Mouse (Mus musculus) lung, embryonic 14.5 days (tissue): ENCODE results near the gene Qpct. TPM values are rescaled to one million over a fixed set of nuclear protein-coding genes. Genes with fewer than 3 reads are reported as not detected.
A peak's percentile ranks its signal among the peaks of the same experiment; 100 is the strongest.

Source experiments
- ATAC-seq: fragments of 200-750 bp; cut with Nextera tagmentation; 2 replicates; pipeline ENCODE4 v1.8.0; 2017; ENCODE audit warnings: mild to moderate bottlenecking, moderate TSS enrichment, moderate library complexity; ENCODE audit not compliant: insufficient read depth
- DNase-seq: peaks from one replicate; pipeline ENCODE4 v3.0.0-alpha.2; 2015
- H3K27ac ChIP-seq: fragments of 300-500 bp; sonication (generic); 2 replicates; pipeline ENCODE4 v1.5.1; 2014; ENCODE audit warnings: low read depth, mild to moderate bottlenecking, moderate library complexity
- H3K27me3 ChIP-seq: fragments of 300-500 bp; sonication (generic); 2 replicates; pipeline ENCODE4 v1.6.1; 2014; ENCODE audit warnings: low read length, control low read depth; ENCODE audit not compliant: insufficient read depth
- H3K36me3 ChIP-seq: fragments of 300-500 bp; sonication (generic); 2 replicates; pipeline ENCODE4 v1.6.1; 2014; ENCODE audit warnings: control low read depth; ENCODE audit not compliant: insufficient read depth
- H3K4me1 ChIP-seq: fragments of 300-500 bp; sonication (generic); 2 replicates; pipeline ENCODE4 v1.6.1; 2014; ENCODE audit warnings: antibody characterized with exemption, control low read depth; ENCODE audit not compliant: insufficient read depth
- H3K4me2 ChIP-seq: fragments of 300-500 bp; sonication (generic); 2 replicates; pipeline ENCODE4 v1.6.1; 2014; ENCODE audit warnings: mild to moderate bottlenecking
- H3K4me3 ChIP-seq: fragments of 300-500 bp; sonication (generic); 2 replicates; pipeline ENCODE4 v1.5.1; 2014; ENCODE audit warnings: low read depth, low read length
- H3K9ac ChIP-seq: fragments of 300-500 bp; sonication (generic); 2 replicates; pipeline ENCODE4 v1.6.1; 2014
- H3K9me3 ChIP-seq: fragments of 300-500 bp; sonication (generic); 2 replicates; pipeline ENCODE4 v1.6.1; 2016; ENCODE audit warnings: low read depth, low read length, control low read depth
- CTCF ChIP-seq: IDR thresholded peaks from 2 replicates; pipeline ENCODE4 v1.5.1; 2016; ENCODE audit warnings: antibody characterized with exemption, low read depth
- WGBS: fragments of 180-500 bp; shearing (Covaris S2); extraction: QIAGEN DNeasy Blood & Tissue Kit; methylation state at CpG from one replicate; pipeline ENCODE4 v1.1.7; 2014; 5-methylcytosine and 5-hydroxymethylcytosine counted together
- polyA plus RNA-seq: library from polyadenylated mRNA; unstranded; fragments of >200 nt; fragmentation: Nextera tagmentation; extraction: Ambion mirVana; gene quantifications from 2 replicates; pipeline ENCODE4 v1.2.1, GENCODE M21; 2014

The Qpct gene
- polyA plus RNA-seq, 1 experiment from 2014 or later: 8.0 TPM

DNA sequence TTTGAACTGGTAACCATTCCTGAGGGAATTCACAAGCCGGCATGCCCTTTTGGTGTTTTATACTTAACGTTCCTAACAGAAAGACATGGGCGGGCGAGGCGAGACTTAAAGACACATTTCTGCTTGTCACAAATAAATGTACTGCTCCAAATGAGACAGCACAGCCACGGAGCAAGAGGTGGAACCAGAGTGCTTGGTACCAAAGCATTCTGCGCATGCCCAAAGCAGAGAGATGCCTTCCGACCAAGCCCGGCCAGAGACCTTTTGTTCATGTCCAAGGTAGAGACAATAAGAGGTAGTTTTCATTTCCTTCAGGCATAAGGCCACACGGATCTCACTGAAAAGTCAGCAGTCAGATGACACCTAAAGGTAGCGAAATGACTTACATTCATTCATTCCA is 20.2 kb downstream of the Qpct start:
- H3K27ac ChIP-seq: no peak overlapping the region
- no peak overlapping the region for H3K4me3 ChIP-seq
- no peaks in the 10 kb centered on the region for H3K27me3 ChIP-seq
- ATAC-seq: no peak
- H3K4me2 ChIP-seq: no peak overlapping the region
- no peak for DNase-seq
- 80% methylated on average over 11 of the region's 11 CpGs for WGBS
- TF ChIP-seq CTCF: no peak
- H3K36me3 ChIP-seq: no peaks in the 10 kb centered on the region
- no peaks in the 10 kb centered on the region for H3K9me3 ChIP-seq
- no peak overlapping the region for H3K9ac ChIP-seq
- 0 out of 2 replicates have a peak, but pooled peaks cover 5% of the 10 kb centered on the region for H3K4me1 ChIP-seq

DNA sequence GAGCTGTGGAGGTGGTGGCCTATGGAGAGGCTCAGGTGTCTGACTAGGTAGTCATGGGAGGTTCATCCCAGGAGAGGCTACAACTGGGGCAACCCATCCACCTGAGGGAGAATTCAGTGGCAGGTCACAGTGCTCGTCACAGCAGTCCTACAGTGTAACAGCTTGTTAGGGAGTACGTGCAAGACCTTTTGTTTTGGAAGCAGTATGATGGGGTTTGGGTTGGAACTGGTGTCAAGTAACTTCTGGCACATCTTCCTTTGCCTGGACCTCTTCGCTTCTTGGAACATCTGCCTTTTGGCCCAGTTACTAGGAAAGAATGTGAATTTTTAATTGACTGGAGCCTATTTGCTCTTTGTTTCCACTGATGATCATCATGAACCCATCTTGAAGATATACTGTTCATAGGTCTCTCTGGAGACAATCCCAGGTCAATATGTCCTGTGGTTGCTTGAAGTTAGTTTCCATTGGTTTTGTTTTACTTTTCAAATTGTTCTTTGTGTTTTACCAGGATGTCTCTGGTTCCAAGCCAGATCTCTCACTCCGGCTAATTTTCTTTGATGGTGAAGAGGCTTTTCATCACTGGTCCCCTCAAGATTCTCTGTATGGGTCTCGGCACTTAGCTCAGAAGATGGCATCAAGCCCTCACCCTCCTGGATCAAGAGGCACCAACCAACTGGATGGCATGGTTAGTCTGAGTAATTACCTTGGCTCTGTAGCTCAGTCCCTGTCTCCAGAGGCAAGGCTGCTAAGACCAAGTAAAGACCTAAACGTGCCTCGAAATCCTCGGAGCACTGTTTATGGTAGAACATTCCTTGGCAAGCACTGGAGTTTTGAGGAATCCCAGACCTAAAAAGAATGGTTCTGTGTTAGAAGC is 25.5 kb downstream of the Qpct start:
- no peak for TF ChIP-seq CTCF
- Histone ChIP-seq H3K9me3 (no peaks in the 10 kb centered on the region), H3K9ac (no peak overlapping the region), H3K4me2 (no peak overlapping the region), H3K27ac (no peak overlapping the region), H3K4me3 (no peak overlapping the region), H3K4me1 (0 out of 2 replicates have a peak, but pooled peaks cover 5% of the 10 kb centered on the region), H3K36me3 (no peaks in the 10 kb centered on the region), H3K27me3 (no peaks in the 10 kb centered on the region)
- DNase-seq (peak; percentile 77), ATAC-seq (peak; percentile 74)
- 66% methylated on average over 8 of the region's 8 CpGs for WGBS

DNA sequence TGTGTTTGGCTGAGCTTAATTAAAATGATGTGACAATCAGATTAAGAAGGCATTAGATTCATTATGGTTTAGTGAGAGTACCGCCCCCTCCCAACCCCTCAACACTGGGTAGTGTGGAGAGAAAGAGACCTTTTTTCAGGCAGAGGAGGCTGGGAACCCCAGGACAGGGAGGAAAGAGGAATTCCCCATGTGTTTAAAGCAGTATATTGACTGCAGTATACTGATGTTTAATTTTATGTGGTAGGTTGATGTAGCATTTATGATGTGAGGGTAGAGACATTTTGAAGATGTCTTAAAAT is 26.1 kb downstream of the Qpct start:
- Histone ChIP-seq H3K4me2 (no peak overlapping the region), H3K4me1 (0 out of 2 replicates have a peak, but pooled peaks cover 5% of the 10 kb centered on the region), H3K9ac (no peak overlapping the region), H3K4me3 (no peak overlapping the region), H3K9me3 (no peaks in the 10 kb centered on the region), H3K27ac (peak overlapping the region; percentile 21; the same call in 1 of the 2 replicates), H3K36me3 (no peaks in the 10 kb centered on the region), H3K27me3 (no peaks in the 10 kb centered on the region)
- no peak for TF ChIP-seq CTCF
- 63% methylated on average over 1 of the region's 1 CpGs for WGBS
- ATAC-seq: no peak
- DNase-seq: no peak

DNA sequence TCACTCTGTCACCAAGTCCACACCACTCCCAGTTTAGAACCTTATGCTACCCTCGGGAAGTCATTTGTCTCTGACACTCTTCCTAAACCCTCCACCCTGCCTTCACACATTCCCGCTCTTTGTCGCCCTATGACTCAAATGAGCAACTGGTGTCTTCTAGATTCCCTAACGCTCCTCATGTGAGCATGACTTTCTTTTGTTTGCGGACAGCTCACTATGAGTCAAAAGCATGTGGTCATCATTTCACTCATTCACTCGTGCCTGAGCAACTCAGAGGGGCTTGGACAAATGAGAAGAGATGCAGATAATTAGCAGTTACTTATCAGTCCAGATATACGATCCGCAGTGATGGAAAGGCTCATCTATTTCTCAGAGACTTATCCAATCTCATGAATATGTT is 26.5 kb downstream of the Qpct start:
- Histone ChIP-seq H3K4me1 (0 out of 2 replicates have a peak, but pooled peaks cover 5% of the 10 kb centered on the region), H3K4me3 (no peak overlapping the region), H3K9me3 (no peaks in the 10 kb centered on the region), H3K27ac (no peak overlapping the region), H3K9ac (no peak overlapping the region), H3K36me3 (no peaks in the 10 kb centered on the region), H3K4me2 (no peak overlapping the region), H3K27me3 (no peaks in the 10 kb centered on the region)
- ATAC-seq: no peak
- 70% methylated on average over 8 of the region's 8 CpGs for WGBS
- no peak for DNase-seq
- no peak for TF ChIP-seq CTCF

DNA sequence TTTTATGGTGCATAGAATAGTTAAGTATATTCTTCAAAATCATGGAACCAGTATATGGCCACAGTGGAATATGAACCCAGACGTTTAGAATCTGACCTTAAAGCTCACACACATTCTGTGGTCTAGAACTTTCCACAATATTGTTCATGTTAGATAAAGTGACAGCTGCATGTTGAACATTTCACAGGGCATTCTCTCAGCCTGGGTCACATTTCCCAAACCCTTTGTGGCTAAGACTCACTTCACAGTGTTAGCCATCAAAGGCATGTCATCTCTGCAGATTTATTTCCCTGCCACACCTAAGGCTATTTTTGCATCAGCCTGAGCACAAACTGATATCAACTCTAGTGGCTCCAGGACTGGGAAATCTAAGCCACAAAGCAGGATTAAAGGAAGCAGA is 40.0 kb downstream of the Qpct start:
- no peak overlapping the region for H3K4me3 ChIP-seq
- DNase-seq: no peak
- no peaks in the 10 kb centered on the region for H3K36me3 ChIP-seq
- H3K27me3 ChIP-seq: no peaks in the 10 kb centered on the region
- no peak overlapping the region for H3K27ac ChIP-seq
- ATAC-seq: no peak
- no peak overlapping the region for H3K4me2 ChIP-seq
- H3K9ac ChIP-seq: no peak overlapping the region
- H3K4me1 ChIP-seq: 0 out of 2 replicates have a peak, but pooled peaks cover 4% of the 10 kb centered on the region
- H3K9me3 ChIP-seq: no peaks in the 10 kb centered on the region
- no peak for TF ChIP-seq CTCF
- 22% methylated on average over 1 of the region's 1 CpGs for WGBS

DNA sequence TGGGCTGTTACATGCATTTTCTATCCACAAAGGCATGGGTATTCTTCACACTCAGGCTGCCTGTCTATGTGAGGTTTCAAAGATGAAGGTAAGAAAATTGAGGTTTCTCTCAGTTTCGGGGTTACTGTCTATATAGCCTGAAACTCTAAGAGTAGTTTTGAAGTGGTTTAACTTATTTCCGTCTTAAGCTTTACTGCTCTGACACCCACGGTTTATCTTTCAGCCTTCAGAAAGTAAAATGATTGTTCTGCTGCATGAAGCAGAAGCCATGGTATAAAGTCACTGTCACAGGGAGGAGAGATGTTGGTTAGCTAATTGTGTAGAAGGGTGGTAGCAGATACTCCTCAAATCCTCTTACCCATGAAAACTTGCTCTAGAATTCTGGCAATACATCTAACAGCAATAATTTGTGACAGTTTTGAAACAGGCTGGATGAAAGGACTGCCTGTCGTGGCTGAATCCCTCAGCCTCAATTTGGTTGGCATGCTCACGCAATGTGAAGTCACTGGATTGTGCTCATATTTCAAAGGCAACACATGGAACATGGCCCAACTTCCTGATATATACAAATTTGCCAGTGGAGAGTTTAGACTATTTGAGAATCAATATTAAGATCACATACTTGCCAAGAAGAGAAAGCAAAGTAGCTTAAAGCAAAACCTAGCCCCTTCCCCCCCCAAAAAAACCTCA is 41.7 kb downstream of the Qpct start:
- no peak for ATAC-seq
- peak; percentile 56 for DNase-seq
- Histone ChIP-seq H3K4me3 (no peak overlapping the region), H3K4me1 (0 out of 2 replicates have a peak, but pooled peaks cover 4% of the 10 kb centered on the region), H3K4me2 (no peak overlapping the region), H3K36me3 (no peaks in the 10 kb centered on the region), H3K27me3 (no peaks in the 10 kb centered on the region), H3K27ac (no peak overlapping the region), H3K9ac (no peak overlapping the region), H3K9me3 (no peaks in the 10 kb centered on the region)
- 47% methylated on average over 5 of the region's 5 CpGs for WGBS
- no peak for TF ChIP-seq CTCF

DNA sequence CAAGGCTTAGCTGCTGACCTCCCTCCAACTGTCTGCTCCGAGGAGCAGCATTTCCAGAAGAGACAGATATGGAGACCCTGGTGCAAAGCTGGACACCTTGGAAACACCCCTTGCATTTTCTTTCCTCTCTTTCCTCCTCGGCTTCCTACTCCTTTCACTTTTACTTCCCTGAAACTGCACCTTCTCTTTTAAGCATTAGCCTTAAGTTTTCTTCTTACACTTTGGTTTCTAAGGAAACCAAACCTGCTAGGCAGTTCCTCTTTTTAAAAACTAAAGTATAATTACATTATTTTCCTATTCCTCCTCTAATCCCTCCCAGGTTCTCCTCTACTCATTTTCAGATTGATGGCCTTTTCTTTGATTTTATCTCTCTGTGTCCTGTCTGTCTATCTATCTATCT is 43.9 kb downstream of the Qpct start:
- WGBS: 75% methylated on average over 2 of the region's 2 CpGs
- H3K9ac ChIP-seq: no peak overlapping the region
- DNase-seq (no peak), ATAC-seq (no peak)
- no peaks in the 10 kb centered on the region for H3K27me3 ChIP-seq
- 0 out of 2 replicates have a peak, but pooled peaks cover 4% of the 10 kb centered on the region for H3K4me1 ChIP-seq
- no peaks in the 10 kb centered on the region for H3K36me3 ChIP-seq
- no peak overlapping the region for H3K27ac ChIP-seq
- no peak for TF ChIP-seq CTCF
- no peak overlapping the region for H3K4me2 ChIP-seq
- H3K4me3 ChIP-seq: no peak overlapping the region
- no peaks in the 10 kb centered on the region for H3K9me3 ChIP-seq
